Mouse (Mus musculus) small intestine, adult 2 months (tissue): ENCODE measurements around the gene Vps8.

Source experiments
- CTCF ChIP-seq: fragments of 200-500 bp; IDR thresholded peaks from 2 replicates; pipeline ENCODE4 v1.5.1; 2012; ENCODE audit warnings: low read depth, mild to moderate bottlenecking, control low read depth, inconsistent platforms, low read length, moderate library complexity, mixed read lengths; ENCODE audit not compliant: insufficient replicate concordance, insufficient read length; ENCODE audit errors: extremely low read depth
- POLR2A ChIP-seq: fragments of 200-500 bp; IDR thresholded peaks from 2 replicates; pipeline ENCODE4 v1.6.1; 2012; ENCODE audit warnings: low read depth, mild to moderate bottlenecking, control low read depth, inconsistent platforms, low read length, moderate library complexity

- TF ChIP-seq CTCF (no peak), POLR2A (no peak)
These were observed 230.2 kb downstream of the Vps8 start for GRCm38 (mm10) chr16:21653151-21653550.
